Mouse (Mus musculus) forebrain, postnatal 0 days (tissue): Measurements from ENCODE around the gene Platr17. TPM values are rescaled to one million over a fixed set of nuclear protein-coding genes. Genes with fewer than 3 reads are reported as not detected.

Experiments used
- ATAC-seq: fragments of 200-750 bp; cut with Nextera tagmentation; 2 replicates; pipeline ENCODE4 v1.8.0; 2017; ENCODE audit warnings: mild to moderate bottlenecking, moderate library complexity
- DNase-seq: peaks from one replicate; pipeline ENCODE4 v3.0.0-alpha.2; 2015
- H3K27ac ChIP-seq: fragments of 300-500 bp; sonication (generic); 2 replicates; pipeline ENCODE4 v1.5.1; 2014; ENCODE audit warnings: low read depth, mild to moderate bottlenecking, antibody characterized with exemption, low read length, moderate library complexity, mixed read lengths
- H3K27me3 ChIP-seq: fragments of 300-500 bp; sonication (generic); 2 replicates; pipeline ENCODE4 v1.6.1; 2014; ENCODE audit warnings: mild to moderate bottlenecking, low read length, mixed read lengths; ENCODE audit not compliant: insufficient read depth
- H3K36me3 ChIP-seq: fragments of 300-500 bp; sonication (generic); 2 replicates; pipeline ENCODE4 v1.6.1; 2014; ENCODE audit warnings: mild to moderate bottlenecking, moderate library complexity; ENCODE audit not compliant: insufficient read depth
- H3K4me1 ChIP-seq: fragments of 300-500 bp; sonication (generic); 2 replicates; pipeline ENCODE4 v1.6.1; 2014; ENCODE audit warnings: antibody characterized with exemption; ENCODE audit not compliant: insufficient read depth
- H3K4me2 ChIP-seq: fragments of 300-500 bp; sonication (generic); 2 replicates; pipeline ENCODE4 v1.6.1; 2014; ENCODE audit warnings: low read depth, mild to moderate bottlenecking, moderate library complexity
- H3K4me3 ChIP-seq: fragments of 300-500 bp; sonication (generic); 2 replicates; pipeline ENCODE4 v1.5.1; 2014; ENCODE audit warnings: low read depth, low read length, mixed read lengths
- H3K9ac ChIP-seq: fragments of 300-500 bp; sonication (generic); 2 replicates; pipeline ENCODE4 v1.6.1; 2014; ENCODE audit warnings: mild to moderate bottlenecking
- H3K9me3 ChIP-seq: fragments of 300-500 bp; sonication (generic); 2 replicates; pipeline ENCODE4 v1.6.1; 2016; ENCODE audit warnings: low read length
- CTCF ChIP-seq: sonication (generic); IDR thresholded peaks from 2 replicates; pipeline ENCODE4 v1.5.1; 2016; ENCODE audit warnings: antibody characterized with exemption, control low read depth, low read depth
- WGBS: fragments of 180-500 bp; shearing (Covaris S2); extraction: QIAGEN DNeasy Blood & Tissue Kit; methylation state at CpG from one replicate; pipeline ENCODE4 v1.1.7; 2014; 5-methylcytosine and 5-hydroxymethylcytosine counted together
- polyA plus RNA-seq: library from polyadenylated mRNA; unstranded; fragments of >200 nt; fragmentation: Nextera tagmentation; extraction: Ambion mirVana; gene quantifications from 2 replicates; pipeline ENCODE4 v1.2.1, GENCODE M21; 2015
- total RNA-seq: library from RNA; depleted of rRNA; stranded (reverse); fragments of >200 nt; gene quantifications from 2 replicates; pipeline ENCODE4 v1.2.3, GENCODE M21; 2014

The Platr17 gene
- total and polyA plus RNA-seq, 2 experiments from 2014 or later: 2.0 TPM; not detected in 1

- 2% methylated on average over 42 of the region's 44 CpGs for WGBS
- H3K9me3 ChIP-seq: no peaks in the 10 kb centered on the region
Observed at GRCm38 (mm10) chr17:33908331-33909076, 3.6 kb downstream of the Platr17 start.

GRCm38 (mm10) chr17:33909077-33909868 is 4.3 kb downstream of the Platr17 start, which contains the start of gene Daxx:
Gene Daxx, plus strand, starts transcription at chr17:33909414.
- H3K4me1 ChIP-seq: peaks cover 7% of the 10 kb centered on the region; the same call in 1 of the 2 replicates
- H3K4me2 ChIP-seq: peak within 1 kb of the TSS; percentile 77
- H3K27me3 ChIP-seq: no peaks in the 10 kb centered on the region
- 2% methylated on average over 63 of the region's 68 CpGs for WGBS
- peak within 1 kb of the TSS; percentile 90 for H3K9ac ChIP-seq
- no peak; the same call in 1 of the 2 replicates for TF ChIP-seq CTCF
- H3K9me3 ChIP-seq: no peaks in the 10 kb centered on the region
- ATAC-seq: peak; percentile 97
- peak within 1 kb of the TSS; percentile 91 for H3K27ac ChIP-seq
- peaks cover 29% of the 10 kb centered on the region for H3K36me3 ChIP-seq
- peak; percentile 99 for DNase-seq
- H3K4me3 ChIP-seq: peak within 1 kb of the TSS; percentile 80

More at GRCm38 (mm10) chr17:33908331-33909076, 3.6 kb downstream of the Platr17 start:
- Histone ChIP-seq H3K27me3 (no peaks in the 10 kb centered on the region), H3K9ac (peak overlapping the region; percentile 90), H3K36me3 (peaks cover 22% of the 10 kb centered on the region), H3K4me3 (peak overlapping the region; percentile 80), H3K27ac (peak overlapping the region; percentile 91), H3K4me1 (peaks cover 7% of the 10 kb centered on the region; the same call in 1 of the 2 replicates), H3K4me2 (peak overlapping the region; percentile 77)
- DNase-seq: peak; percentile 65
- ATAC-seq: peak; percentile 27
- no peak for TF ChIP-seq CTCF

GRCm38 (mm10) chr17:33909869-33910250 is 4.9 kb downstream of the Platr17 start:
- DNase-seq (peak; percentile 33), ATAC-seq (no peak)
- under 1% methylated on average over 14 of the region's 14 CpGs for WGBS

GRCm38 (mm10) chr17:33910346-33911051 is 5.6 kb downstream of the Platr17 start:
- H3K4me1 ChIP-seq: peaks cover 7% of the 10 kb centered on the region; the same call in 1 of the 2 replicates
- ATAC-seq (no peak), DNase-seq (no peak)
- TF ChIP-seq CTCF: peak; percentile 39
- peak overlapping the region; percentile 90; the same call in 1 of the 2 replicates for H3K9ac ChIP-seq
- H3K9me3 ChIP-seq: no peaks in the 10 kb centered on the region
- peak overlapping the region; percentile 80 for H3K4me3 ChIP-seq
- peak overlapping the region; percentile 77 for H3K4me2 ChIP-seq
- H3K36me3 ChIP-seq: peaks cover 39% of the 10 kb centered on the region
- WGBS: 51% methylated on average over 11 of the region's 11 CpGs
- H3K27ac ChIP-seq: no peak overlapping the region
- no peaks in the 10 kb centered on the region for H3K27me3 ChIP-seq

More at GRCm38 (mm10) chr17:33909869-33910250, 4.9 kb downstream of the Platr17 start:
- Histone ChIP-seq H3K4me2 (peak overlapping the region; percentile 77), H3K4me3 (peak overlapping the region; percentile 80), H3K9ac (peak overlapping the region; percentile 90), H3K27me3 (no peaks in the 10 kb centered on the region), H3K36me3 (peaks cover 35% of the 10 kb centered on the region), H3K4me1 (peaks cover 7% of the 10 kb centered on the region; the same call in 1 of the 2 replicates), H3K9me3 (no peaks in the 10 kb centered on the region), H3K27ac (peak overlapping the region; percentile 91)
- TF ChIP-seq CTCF: no peak

- WGBS: 89% methylated on average over 31 of the region's 31 CpGs
- Histone ChIP-seq H3K9me3 (no peaks in the 10 kb centered on the region), H3K27ac (no peak overlapping the region), H3K36me3 (peaks cover 39% of the 10 kb centered on the region), H3K4me2 (no peak overlapping the region), H3K4me1 (peaks cover 7% of the 10 kb centered on the region; the same call in 1 of the 2 replicates), H3K27me3 (no peaks in the 10 kb centered on the region), H3K9ac (no peak overlapping the region), H3K4me3 (no peak overlapping the region)
- no peak for TF ChIP-seq CTCF
- DNase-seq (no peak), ATAC-seq (no peak)
Observed at GRCm38 (mm10) chr17:33911052-33911812, 6.3 kb downstream of the Platr17 start.

GRCm38 (mm10) chr17:33911813-33912414 is 7.0 kb downstream of the Platr17 start:
- Histone ChIP-seq H3K27ac (no peak overlapping the region), H3K36me3 (peaks cover 39% of the 10 kb centered on the region), H3K9ac (no peak overlapping the region), H3K4me3 (no peak overlapping the region), H3K4me2 (no peak overlapping the region), H3K4me1 (peaks cover 7% of the 10 kb centered on the region; the same call in 1 of the 2 replicates), H3K27me3 (no peaks in the 10 kb centered on the region), H3K9me3 (no peaks in the 10 kb centered on the region)
- TF ChIP-seq CTCF: no peak
- ATAC-seq (no peak), DNase-seq (no peak)
- WGBS: 92% methylated on average over 28 of the region's 28 CpGs
